In genomic region chr15:7811253-7811625, GRCm38 (mm10) we compare ENCODE assay signal across 8 mouse cellular contexts. TPM values are rescaled to one million over a fixed set of nuclear protein-coding genes. Genes with fewer than 3 reads are reported as not detected.
DNase-seq lines count a peak whose midpoint lies in the region; ATAC-seq and TF ChIP-seq lines count a peak whose summit lies in the region.

No protein-coding gene starts in this region.

- H3K9me3 ChIP-seq in heart, embryonic 10.5 days = no peaks in the 10 kb centered on the region
- no peaks in the 10 kb centered on the region for H3K9me3 ChIP-seq in hindbrain, embryonic 12.5 days (replicated peaks)
- no peaks in the 10 kb centered on the region for H3K9me3 ChIP-seq in midbrain, embryonic 15.5 days

- peaks cover 51% of the 10 kb centered on the region for H3K4me1 ChIP-seq in heart, embryonic 10.5 days
- peaks cover 38% of the 10 kb centered on the region for H3K4me1 ChIP-seq in hindbrain, embryonic 12.5 days
- peaks cover 50% of the 10 kb centered on the region for H3K4me1 ChIP-seq in midbrain, embryonic 15.5 days

- H3K4me3 ChIP-seq in heart, embryonic 10.5 days = peak overlapping the region; percentile 70
- peak overlapping the region; percentile 47 for H3K4me3 ChIP-seq in hindbrain, embryonic 12.5 days
- peak overlapping the region; percentile 54 for H3K4me3 ChIP-seq in midbrain, embryonic 15.5 days

- no peak for TF ChIP-seq CTCF in brain, embryonic 14.5 days (IDR thresholded peaks at IDR 0.05; ENCODE audit: borderline replicate concordance, extremely low read depth, insufficient read depth, insufficient read length)

- peak overlapping the region; percentile 84 for H3K4me2 ChIP-seq in hindbrain, embryonic 12.5 days (replicated peaks)
- peak overlapping the region; percentile 99 for H3K4me2 ChIP-seq in midbrain, embryonic 15.5 days

- no peaks in the 10 kb centered on the region for H3K36me3 ChIP-seq in heart, embryonic 10.5 days
- H3K36me3 ChIP-seq in hindbrain, embryonic 12.5 days = no peaks in the 10 kb centered on the region
- H3K36me3 ChIP-seq in midbrain, embryonic 15.5 days (replicated peaks) = no peaks in the 10 kb centered on the region

- TF ChIP-seq POLR2A in brain, embryonic 14.5 days (IDR thresholded peaks at IDR 0.05; ENCODE audit: borderline replicate concordance, extremely low read depth, insufficient read depth, insufficient read length, poor library complexity, severe bottlenecking) = no peak

- no peak for ATAC-seq in hindbrain, embryonic 12.5 days (ENCODE audit: low FRiP score)
- no peak for ATAC-seq in midbrain, embryonic 15.5 days (replicated peaks)

- H3K9ac ChIP-seq in hindbrain, embryonic 12.5 days = no peak overlapping the region
- H3K9ac ChIP-seq in midbrain, embryonic 15.5 days = peak overlapping the region; percentile 40; the same call in 1 of the 2 replicates

- peaks cover 100% of the 10 kb centered on the region for H3K27me3 ChIP-seq in heart, embryonic 10.5 days (ENCODE audit: insufficient read depth, poor library complexity, severe bottlenecking)
- H3K27me3 ChIP-seq in hindbrain, embryonic 12.5 days = peaks cover 98% of the 10 kb centered on the region
- peaks cover 91% of the 10 kb centered on the region for H3K27me3 ChIP-seq in midbrain, embryonic 15.5 days (replicated peaks)

- intact Hi-C loops in heart, postnatal 25 days (cut with DNase I) = loop anchor here (5.0 kb wide), 1 partner anchor 329 kb away; no protein-coding TSS in a partner anchor

- peak overlapping the region; percentile 75; the same call in 1 of the 2 replicates for H3K27ac ChIP-seq in heart, embryonic 10.5 days
- H3K27ac ChIP-seq in hindbrain, embryonic 12.5 days = no peak overlapping the region
- no peak overlapping the region for H3K27ac ChIP-seq in midbrain, embryonic 15.5 days

- WGBS in heart, embryonic 10.5 days = under 1% methylated on average over 11 of the region's 11 CpGs
- WGBS in hindbrain, embryonic 12.5 days = under 1% methylated on average over 11 of the region's 11 CpGs
- WGBS in midbrain, embryonic 15.5 days = 2% methylated on average over 11 of the region's 11 CpGs

- DNase-seq in heart, embryonic 10.5 days (ENCODE audit: low spot score) = no peak
- no peak for DNase-seq in heart, postnatal 25 days (ENCODE audit: low spot score)
- DNase-seq in brain, embryonic 14.5 days (ENCODE audit: low read depth) = peak; percentile 31
- no peak for DNase-seq in ovary, postnatal 10 days (ENCODE audit: low spot score)
- no peak for DNase-seq in right cerebral cortex, adult 2 months (ENCODE audit: low spot score in 2 of 2)
- DNase-seq in right cerebral cortex, postnatal 4 days = no peak

RNA-seq across cellular contexts. Expression of gene Gdnf, which starts 0.6 kb away (rescaled TPM):
- polyA plus RNA-seq in heart, embryonic 10.5 days (2016; fragmentation: Nextera tagmentation; extraction: Ambion mirVana) = 0.14 and 0.30 TPM in 2 replicates
- under 1 TPM; 0.47 to 0.59 TPM for total RNA-seq in heart, postnatal 25 days (2021)
- polyA plus RNA-seq in brain, embryonic 14.5 days (2012; rRNA removed) = 0.40 and 0.44 TPM in 2 replicates
- 0.45 and 0.50 TPM in 2 replicates for polyA plus RNA-seq in hindbrain, embryonic 12.5 days (2016; fragmentation: Nextera tagmentation; extraction: Ambion mirVana)
- 0.08 TPM in 2 replicates for polyA plus RNA-seq in midbrain, embryonic 15.5 days (2015; fragmentation: Nextera tagmentation; extraction: Ambion mirVana)
